Mouse (Mus musculus) hindbrain, postnatal 0 days (tissue): ENCODE results near the gene B020031M17Rik. TPM values are rescaled to one million over a fixed set of nuclear protein-coding genes. Genes with fewer than 3 reads are reported as not detected.
"Not testable (repeated sequence)": the region's sequence is repeated elsewhere in the genome, so short reads cannot be mapped to it uniquely, and the experiment has no call there.

Experiments used
- ATAC-seq: fragments of 200-750 bp; cut with Nextera tagmentation; 2 replicates; pipeline ENCODE4 v1.8.0; 2017; ENCODE audit warnings: mild to moderate bottlenecking, moderate TSS enrichment, moderate library complexity
- DNase-seq: peaks from one replicate; pipeline ENCODE4 v3.0.0-alpha.2; 2015; ENCODE audit warnings: low spot score
- H3K27ac ChIP-seq: fragments of 300-500 bp; sonication (generic); 2 replicates; pipeline ENCODE4 v1.5.1; 2014; ENCODE audit warnings: mild to moderate bottlenecking
- H3K27me3 ChIP-seq: fragments of 300-500 bp; sonication (generic); 2 replicates; pipeline ENCODE4 v1.6.1; 2014; ENCODE audit warnings: low read length, mixed read lengths; ENCODE audit not compliant: insufficient read depth
- H3K36me3 ChIP-seq: fragments of 300-500 bp; sonication (generic); 2 replicates; pipeline ENCODE4 v1.6.1; 2014; ENCODE audit warnings: low read length, mixed read lengths; ENCODE audit not compliant: insufficient read depth
- H3K4me1 ChIP-seq: fragments of 300-500 bp; sonication (generic); 2 replicates; pipeline ENCODE4 v1.6.1; 2014; ENCODE audit warnings: antibody characterized with exemption, low read length, mixed read lengths; ENCODE audit not compliant: insufficient read depth
- H3K4me2 ChIP-seq: fragments of 300-500 bp; sonication (generic); 2 replicates; pipeline ENCODE4 v1.6.1; 2014; ENCODE audit warnings: low read depth, mild to moderate bottlenecking, low read length, moderate library complexity, mixed read lengths
- H3K4me3 ChIP-seq: fragments of 300-500 bp; sonication (generic); 2 replicates; pipeline ENCODE4 v1.5.1; 2014; ENCODE audit warnings: low read length
- H3K9ac ChIP-seq: fragments of 300-500 bp; sonication (generic); replicated peaks from 2 replicates; pipeline ENCODE4 v1.6.1; 2014; ENCODE audit warnings: mild to moderate bottlenecking, low read length, moderate library complexity, mixed read lengths
- H3K9me3 ChIP-seq: fragments of 300-500 bp; sonication (generic); 2 replicates; pipeline ENCODE4 v1.6.1; 2016; ENCODE audit warnings: low read length, mixed read lengths
- WGBS: fragments of 180-500 bp; shearing (Covaris S2); extraction: QIAGEN DNeasy Blood & Tissue Kit; methylation state at CpG from one replicate; pipeline ENCODE4 v1.1.7; 2014; 5-methylcytosine and 5-hydroxymethylcytosine counted together
- polyA plus RNA-seq: library from polyadenylated mRNA; unstranded; fragments of >200 nt; fragmentation: Nextera tagmentation; extraction: Ambion mirVana; gene quantifications from 2 replicates; pipeline ENCODE4 v1.2.1, GENCODE M21; 2015
- total RNA-seq: library from RNA; depleted of rRNA; stranded (reverse); fragments of >200 nt; gene quantifications from 2 replicates; pipeline ENCODE4 v1.2.3, GENCODE M21; 2014; rRNA removed

Gene B020031M17Rik
- total and polyA plus RNA-seq, 2 experiments from 2014 or later: not detected

DNA sequence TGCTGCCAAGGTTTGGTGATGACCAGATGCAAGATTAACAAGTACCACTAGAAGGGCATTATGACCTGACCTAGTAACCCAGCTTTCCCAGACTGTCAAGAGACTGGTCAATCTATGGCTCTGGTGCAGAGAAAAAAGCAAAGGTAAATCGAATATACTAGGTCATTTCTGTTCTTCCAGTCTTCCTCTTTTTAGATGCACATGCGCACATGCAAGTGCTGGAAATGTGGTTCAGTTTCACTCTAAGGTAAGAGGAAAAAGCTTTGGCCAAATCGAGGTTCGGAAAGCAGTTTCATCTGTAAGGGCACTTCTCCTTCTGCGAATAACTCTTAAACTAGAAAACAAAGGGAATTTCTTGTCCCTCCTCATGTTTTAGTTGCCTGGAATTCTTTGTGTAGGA, 5.0 kb upstream of the B020031M17Rik start:
- H3K9me3 ChIP-seq, H3K27ac ChIP-seq, ATAC-seq, H3K36me3 ChIP-seq, H3K9ac ChIP-seq, H3K4me2 ChIP-seq, H3K4me1 ChIP-seq, H3K4me3 ChIP-seq, H3K27me3 ChIP-seq, DNase-seq: not testable (repeated sequence)
- no CpG with 5 or more reads among the region's 5 CpGs for WGBS

DNA sequence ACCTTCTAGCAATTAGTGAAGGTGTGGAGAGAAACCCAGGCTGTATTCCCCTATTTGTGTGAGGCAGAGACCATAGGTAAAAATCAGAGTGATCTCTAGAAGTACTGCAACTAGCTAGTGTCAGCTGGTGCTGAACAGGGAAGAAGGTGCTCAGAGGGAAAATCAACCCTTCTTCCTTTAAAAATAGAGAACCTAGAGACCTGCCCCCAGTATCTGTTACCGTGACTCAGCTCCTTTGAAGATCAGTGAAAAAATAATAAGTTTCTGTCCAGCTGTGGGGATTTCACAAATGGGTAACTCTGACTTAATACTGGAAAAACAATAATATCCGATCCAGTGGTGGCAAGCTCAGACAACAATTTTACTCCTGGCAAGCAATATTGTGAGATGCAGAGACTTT, 4.5 kb upstream of the B020031M17Rik start:
- not testable (repeated sequence) for H3K9me3 ChIP-seq, ATAC-seq, H3K27me3 ChIP-seq, H3K9ac ChIP-seq, DNase-seq, H3K36me3 ChIP-seq, H3K27ac ChIP-seq, H3K4me3 ChIP-seq, H3K4me1 ChIP-seq, H3K4me2 ChIP-seq
- WGBS: 69% methylated on average over 2 of the region's 2 CpGs

DNA sequence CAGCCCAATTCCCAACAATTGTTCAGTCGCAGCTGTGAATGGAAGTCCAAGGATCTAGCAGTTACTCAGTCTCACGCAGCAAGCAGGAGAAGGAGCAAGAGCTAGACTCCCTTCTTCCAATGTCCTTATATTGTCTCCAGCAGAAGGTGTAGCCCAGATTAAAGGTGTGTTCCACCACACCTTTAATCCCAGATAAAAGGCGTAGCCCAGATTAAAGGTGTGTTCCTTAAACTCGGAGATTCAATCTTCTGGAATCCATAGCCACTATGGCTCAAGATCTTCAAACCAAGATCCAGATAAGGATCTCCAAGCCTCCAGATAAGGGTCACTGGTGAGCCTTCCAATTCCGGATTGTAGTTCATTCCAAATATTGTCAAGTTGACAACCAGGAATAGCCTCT, 21.4 kb downstream of the B020031M17Rik start, which contains the start of gene Gm21761:
Gene Gm21761 (minus strand): TSS at position 101 of the 400 bp plus-strand sequence.
- not testable (repeated sequence) for H3K27ac ChIP-seq, H3K9ac ChIP-seq, H3K36me3 ChIP-seq, H3K27me3 ChIP-seq, H3K4me1 ChIP-seq, H3K4me3 ChIP-seq, ATAC-seq, H3K9me3 ChIP-seq, DNase-seq, H3K4me2 ChIP-seq
- WGBS: no CpG with 5 or more reads among the region's 5 CpGs

DNA sequence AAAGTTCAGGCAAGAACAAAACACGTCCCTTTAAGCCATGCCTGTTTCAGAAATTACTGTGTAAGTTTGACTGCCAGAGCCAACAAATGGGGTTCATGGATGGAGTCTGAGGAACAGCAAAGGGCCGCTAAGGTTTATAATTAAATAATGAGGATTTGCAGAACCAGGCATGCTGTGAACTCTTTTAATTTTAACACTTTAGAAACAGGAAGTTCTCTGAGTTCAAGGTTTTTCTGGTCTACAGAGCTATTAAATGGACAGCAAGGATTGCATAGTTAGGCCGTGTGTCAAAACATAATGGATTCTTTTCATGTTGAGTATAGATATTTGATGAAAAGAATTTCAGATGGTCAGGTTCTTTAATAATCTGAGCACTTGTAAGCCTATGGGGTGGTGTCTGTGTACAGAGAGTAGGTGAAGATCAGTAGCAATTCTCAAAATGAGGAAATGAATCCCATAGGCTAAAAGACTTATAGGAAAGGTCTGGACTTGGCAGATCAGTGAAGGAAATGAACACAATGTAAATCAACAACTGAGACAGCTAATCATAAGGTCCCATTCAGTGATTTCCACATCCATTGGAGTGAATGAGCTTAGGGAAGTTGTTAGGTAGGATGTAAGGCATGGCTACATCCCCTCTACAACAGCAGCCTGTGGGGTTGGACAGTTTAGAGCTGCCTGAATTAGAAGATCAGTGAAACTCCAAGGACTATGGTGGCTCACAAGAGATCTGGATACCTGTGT, 25.8 kb downstream of the B020031M17Rik start:
- not testable (repeated sequence) for H3K4me3 ChIP-seq, H3K27me3 ChIP-seq, H3K9ac ChIP-seq, H3K4me1 ChIP-seq, H3K36me3 ChIP-seq, H3K9me3 ChIP-seq, ATAC-seq, DNase-seq, H3K27ac ChIP-seq, H3K4me2 ChIP-seq
- WGBS: 75% methylated on average over 2 of the region's 3 CpGs

DNA sequence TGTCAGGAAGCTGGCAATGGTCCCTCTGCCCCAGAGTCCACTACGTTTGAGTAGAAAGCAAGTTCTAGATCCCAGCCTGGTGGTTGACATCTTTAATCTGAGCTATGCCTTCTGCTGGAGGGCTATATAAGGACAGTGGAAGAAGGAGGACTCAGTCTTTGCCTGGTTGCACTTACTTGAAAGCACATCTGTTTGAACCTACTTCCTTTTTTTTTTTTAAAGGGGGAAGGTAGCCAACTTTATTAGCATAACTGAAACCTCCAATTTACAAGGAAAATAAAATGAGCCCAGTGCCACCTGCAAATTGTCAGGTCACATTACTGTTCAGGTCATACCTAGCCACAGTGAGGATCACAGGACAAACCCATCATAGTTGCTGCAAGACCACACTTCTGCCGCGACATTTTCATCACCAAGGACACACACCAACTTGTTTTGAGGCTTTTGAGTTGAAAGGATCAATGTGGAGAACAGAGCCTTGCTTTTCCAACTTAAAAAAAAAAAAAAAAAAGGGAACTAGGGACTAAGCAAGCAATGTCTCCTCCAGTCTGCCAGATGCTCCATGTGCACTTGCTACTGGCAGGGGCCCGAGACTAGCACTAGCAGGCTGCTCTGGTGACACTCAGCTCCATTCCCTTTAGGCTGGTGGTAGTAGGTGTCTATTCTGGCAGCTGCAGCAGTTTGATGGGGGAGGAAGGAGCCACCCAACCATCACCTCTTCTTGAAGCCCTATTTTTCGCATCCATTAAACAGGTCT, 33.5 kb downstream of the B020031M17Rik start:
- DNase-seq, H3K27me3 ChIP-seq, H3K4me1 ChIP-seq, H3K27ac ChIP-seq, H3K9ac ChIP-seq, H3K4me2 ChIP-seq, H3K4me3 ChIP-seq, H3K36me3 ChIP-seq, H3K9me3 ChIP-seq, ATAC-seq: not testable (repeated sequence)
- WGBS: 89% methylated on average over 4 of the region's 5 CpGs

DNA sequence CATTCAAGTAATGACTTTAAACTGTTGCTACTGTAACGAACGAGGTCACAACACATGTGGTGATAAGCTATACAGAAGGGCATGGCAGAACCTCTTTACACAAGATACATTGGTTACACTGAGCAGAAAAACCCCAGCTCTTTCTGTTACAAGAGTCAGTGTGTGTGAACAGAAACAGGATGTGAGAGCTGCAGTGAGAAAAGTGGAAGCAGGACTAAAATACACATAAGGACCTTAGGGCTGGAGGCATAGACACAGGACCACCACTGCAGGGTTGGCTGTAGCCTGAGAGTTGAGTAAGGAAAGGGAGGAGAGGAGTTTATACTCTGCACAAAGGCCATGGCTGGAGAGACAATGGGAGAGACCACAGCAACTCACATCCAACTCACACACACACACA, 34.2 kb downstream of the B020031M17Rik start:
- WGBS: 74% methylated on average over 2 of the region's 2 CpGs
- H3K9ac ChIP-seq, H3K9me3 ChIP-seq: not testable (repeated sequence)

More for the DNA sequence above, 34.2 kb downstream of the B020031M17Rik start:
- not testable (repeated sequence) for ATAC-seq, DNase-seq, H3K4me3 ChIP-seq, H3K36me3 ChIP-seq, H3K4me1 ChIP-seq, H3K27me3 ChIP-seq, H3K4me2 ChIP-seq, H3K27ac ChIP-seq

Other genes with a start within 250 kb of the B020031M17Rik start
- 9.8 and 10.3 TPM in 2 replicates for gene Nim1k, start 194.9 kb downstream of the B020031M17Rik start, total RNA-seq
- 7.4 and 8.0 TPM in 2 replicates for gene Nim1k, start 194.9 kb downstream of the B020031M17Rik start, polyA plus RNA-seq
- gene Zfp131, start 159.9 kb downstream of the B020031M17Rik start, total RNA-seq: 21.1 and 27.7 TPM in 2 replicates
- 26.3 and 29.6 TPM in 2 replicates for gene Zfp131, start 159.9 kb downstream of the B020031M17Rik start, polyA plus RNA-seq
- gene AF067063, start 120.6 kb downstream of the B020031M17Rik start, total RNA-seq: 0.47 TPM in 1 of 2 replicates, not detected in the other
- gene AF067063, start 120.6 kb downstream of the B020031M17Rik start, polyA plus RNA-seq: not detected in 2 replicates
- gene D13Ertd608e, start 114.8 kb downstream of the B020031M17Rik start, total RNA-seq: not detected in 2 replicates
- gene D13Ertd608e, start 114.8 kb downstream of the B020031M17Rik start, polyA plus RNA-seq: not detected in 2 replicates
- not detected in 2 replicates for gene Tcstv1, start 56.0 kb downstream of the B020031M17Rik start, total RNA-seq
- not detected in 2 replicates for gene Tcstv1, start 56.0 kb downstream of the B020031M17Rik start, polyA plus RNA-seq
- gene Gm21761, start 21.5 kb downstream of the B020031M17Rik start, total RNA-seq: not detected in 2 replicates
- not detected in 2 replicates for gene Gm21761, start 21.5 kb downstream of the B020031M17Rik start, polyA plus RNA-seq
- not detected in 2 replicates for gene Gm36079, start 76.2 kb upstream of the B020031M17Rik start, total RNA-seq
- not detected in 2 replicates for gene Gm36079, start 76.2 kb upstream of the B020031M17Rik start, polyA plus RNA-seq
- gene Gm21188, start 101.4 kb upstream of the B020031M17Rik start, total RNA-seq: not detected in 2 replicates
- 0.24 TPM in 1 of 2 replicates, not detected in the other for gene Gm21188, start 101.4 kb upstream of the B020031M17Rik start, polyA plus RNA-seq
- not detected in 2 replicates for gene Gm20767, start 189.4 kb upstream of the B020031M17Rik start, total RNA-seq
- gene Gm20767, start 189.4 kb upstream of the B020031M17Rik start, polyA plus RNA-seq: not detected in 2 replicates
- not detected in 2 replicates for gene Gm21818, start 221.6 kb upstream of the B020031M17Rik start, total RNA-seq
- gene Gm21818, start 221.6 kb upstream of the B020031M17Rik start, polyA plus RNA-seq: not detected in 2 replicates